In genomic region chr11:52435466-52435865, GRCm38 (mm10) we compare ENCODE assay signal across 10 mouse cellular contexts.
"Had no signal": no experiment of that assay in that cellular context is flagged by ENCODE, and none has a peak within 500 bp of the region (broad histone marks: within the 10 kb centered on the region; RNA-seq: fewer than 3 reads in every experiment).

No protein-coding gene starts in this region.

- ATAC-seq: lung, postnatal 0 days; midbrain, embryonic 13.5 days; midbrain, embryonic 15.5 days had no signal

- DNase-seq: lung, adult 2 months; lung, postnatal 14 days; lung, postnatal 36 days; right cerebral cortex, postnatal 14 days; thymus, adult 2 months; thymus, postnatal 25 days; thymus, postnatal 4 days had no signal
